Mouse (Mus musculus): ENCODE measurements at regions not wholly inside any gene's neighbourhood (a gene's known extent, or its start where the extent isn't known, plus 50 kb on each side); places are given as distances from the start of the nearest gene placed in this dataset.
"Not testable (repeated sequence)": the region's sequence is repeated elsewhere in the genome, so short reads cannot be mapped to it uniquely, and the experiment has no call there.

GRCm38 (mm10) chr10:96408250-96408649 is 208.6 kb upstream of the Btg1 start:
- no peak for DNase-seq (ENCODE audit: extremely low read depth, low read depth)

GRCm38 (mm10) chr10:96410028-96410427 is 206.8 kb upstream of the Btg1 start:
- no peak for DNase-seq (ENCODE audit: extremely low read depth, low read depth)

- DNase-seq (ENCODE audit: extremely low read depth, low read depth): no peak
Measured at GRCm38 (mm10) chr10:96414807-96415206, 202.0 kb upstream of the Btg1 start.

- not testable (repeated sequence) for DNase-seq (ENCODE audit: extremely low read depth, low read depth)
Measured at GRCm38 (mm10) chr10:96421506-96421905, 195.3 kb upstream of the Btg1 start.

- no peak for DNase-seq (ENCODE audit: extremely low read depth, low read depth)
Measured at GRCm38 (mm10) chr10:96427407-96427806, 189.4 kb upstream of the Btg1 start.

- no peak for DNase-seq (ENCODE audit: extremely low read depth, low read depth)
Measured at GRCm38 (mm10) chr10:96430142-96430541, 186.7 kb upstream of the Btg1 start.

- no peak for DNase-seq (ENCODE audit: extremely low read depth, low read depth)
Measured at GRCm38 (mm10) chr10:96435109-96435508, 181.7 kb upstream of the Btg1 start.

- DNase-seq (ENCODE audit: extremely low read depth, low read depth): no peak
Measured at GRCm38 (mm10) chr10:96438398-96439103, 178.3 kb upstream of the Btg1 start.

GRCm38 (mm10) chr10:96442165-96442564 is 174.6 kb upstream of the Btg1 start:
- no peak for DNase-seq (ENCODE audit: extremely low read depth, low read depth)

GRCm38 (mm10) chr10:96450266-96450665 is 166.5 kb upstream of the Btg1 start:
- no peak for DNase-seq (ENCODE audit: extremely low read depth, low read depth)

GRCm38 (mm10) chr10:96454857-96455256 is 161.9 kb upstream of the Btg1 start:
- DNase-seq (ENCODE audit: extremely low read depth, low read depth): no peak

GRCm38 (mm10) chr10:96458551-96458950 is 158.3 kb upstream of the Btg1 start:
- DNase-seq (ENCODE audit: extremely low read depth, low read depth): no peak

- DNase-seq (ENCODE audit: extremely low read depth, low read depth): no peak
Measured at GRCm38 (mm10) chr10:96459186-96459585, 157.6 kb upstream of the Btg1 start.

GRCm38 (mm10) chr10:96460151-96460550 is 156.7 kb upstream of the Btg1 start:
- no peak for DNase-seq (ENCODE audit: extremely low read depth, low read depth)

- no peak for DNase-seq (ENCODE audit: extremely low read depth, low read depth)
Measured at GRCm38 (mm10) chr10:96460617-96461338, 156.0 kb upstream of the Btg1 start.

GRCm38 (mm10) chr10:96465967-96466366 is 150.8 kb upstream of the Btg1 start:
- DNase-seq (ENCODE audit: extremely low read depth, low read depth): no peak

GRCm38 (mm10) chr10:96466845-96467244 is 150.0 kb upstream of the Btg1 start:
- DNase-seq (ENCODE audit: extremely low read depth, low read depth): no peak

- DNase-seq (ENCODE audit: extremely low read depth, low read depth): no peak
Measured at GRCm38 (mm10) chr10:96467661-96468060, 149.1 kb upstream of the Btg1 start.

- peak; percentile 47 for DNase-seq (ENCODE audit: extremely low read depth, low read depth)
Measured at GRCm38 (mm10) chr10:96471523-96471922, 145.3 kb upstream of the Btg1 start.

- no peak for DNase-seq (ENCODE audit: extremely low read depth, low read depth)
Measured at GRCm38 (mm10) chr10:96479350-96479749, 137.5 kb upstream of the Btg1 start.

- no peak for DNase-seq (ENCODE audit: extremely low read depth, low read depth)
Measured at GRCm38 (mm10) chr10:96479786-96480185, 137.0 kb upstream of the Btg1 start.

GRCm38 (mm10) chr10:96480453-96481324 is 136.1 kb upstream of the Btg1 start:
- no peak for DNase-seq (ENCODE audit: extremely low read depth, low read depth)
